Mouse (Mus musculus) kidney, postnatal 0 days (tissue): ENCODE measurements around the gene Syne4. TPM values are rescaled to one million over a fixed set of nuclear protein-coding genes. Genes with fewer than 3 reads are reported as not detected.
A peak's percentile ranks its signal among the peaks of the same experiment; 100 is the strongest.

Experiments
- ATAC-seq: fragments of 200-750 bp; cut with Nextera tagmentation; replicated peaks from 2 replicates; pipeline ENCODE4 v1.8.0; 2017; ENCODE audit warnings: low read depth, moderate number of reproducible peaks, moderate TSS enrichment, moderate library complexity; ENCODE audit not compliant: low FRiP score
- DNase-seq: peaks from one replicate; pipeline ENCODE4 v3.0.0-alpha.2; 2016; ENCODE audit warnings: low spot score
- H3K27ac ChIP-seq: fragments of 300-500 bp; sonication (generic); 2 replicates; pipeline ENCODE4 v1.5.1; 2014; ENCODE audit warnings: mild to moderate bottlenecking
- H3K27me3 ChIP-seq: fragments of 300-500 bp; sonication (generic); 2 replicates; pipeline ENCODE4 v1.6.1; 2014; ENCODE audit warnings: low read length, mixed read lengths; ENCODE audit not compliant: insufficient read depth
- H3K36me3 ChIP-seq: fragments of 300-500 bp; sonication (generic); 2 replicates; pipeline ENCODE4 v1.6.1; 2014; ENCODE audit warnings: low read length, mixed read lengths; ENCODE audit not compliant: insufficient read depth
- H3K4me1 ChIP-seq: fragments of 300-500 bp; sonication (generic); replicated peaks from 2 replicates; pipeline ENCODE4 v1.6.1; 2014; ENCODE audit warnings: antibody characterized with exemption, low read length, mixed read lengths; ENCODE audit not compliant: insufficient read depth
- H3K4me2 ChIP-seq: fragments of 300-500 bp; sonication (generic); 2 replicates; pipeline ENCODE4 v1.6.1; 2014; ENCODE audit warnings: mild to moderate bottlenecking, low read length, moderate library complexity, mixed read lengths
- H3K4me3 ChIP-seq: fragments of 300-500 bp; sonication (generic); replicated peaks from 2 replicates; pipeline ENCODE4 v1.5.1; 2014; ENCODE audit warnings: low read depth, low read length
- H3K9ac ChIP-seq: fragments of 300-500 bp; sonication (generic); 2 replicates; pipeline ENCODE4 v1.6.1; 2014; ENCODE audit warnings: low read depth, low read length
- H3K9me3 ChIP-seq: fragments of 300-500 bp; sonication (generic); replicated peaks from 2 replicates; pipeline ENCODE4 v1.6.1; 2016; ENCODE audit warnings: low read length, inconsistent platforms, mixed read lengths
- CTCF ChIP-seq: IDR thresholded peaks from 2 replicates; pipeline ENCODE4 v1.5.1; 2016; ENCODE audit warnings: antibody characterized with exemption, low read depth, mild to moderate bottlenecking, moderate library complexity
- WGBS: fragments of 180-500 bp; shearing (Covaris S2); extraction: QIAGEN DNeasy Blood & Tissue Kit; methylation state at CpG from one replicate; pipeline ENCODE4 v1.1.7; 2014; 5-methylcytosine and 5-hydroxymethylcytosine counted together
- polyA plus RNA-seq: library from polyadenylated mRNA; unstranded; fragments of >200 nt; fragmentation: Nextera tagmentation; extraction: Ambion mirVana; gene quantifications from 2 replicates; pipeline ENCODE4 v1.2.1, GENCODE M21; 2015

The Syne4 gene
- polyA plus RNA-seq, 1 experiment from 2014 or later = 79.0 TPM

DNA sequence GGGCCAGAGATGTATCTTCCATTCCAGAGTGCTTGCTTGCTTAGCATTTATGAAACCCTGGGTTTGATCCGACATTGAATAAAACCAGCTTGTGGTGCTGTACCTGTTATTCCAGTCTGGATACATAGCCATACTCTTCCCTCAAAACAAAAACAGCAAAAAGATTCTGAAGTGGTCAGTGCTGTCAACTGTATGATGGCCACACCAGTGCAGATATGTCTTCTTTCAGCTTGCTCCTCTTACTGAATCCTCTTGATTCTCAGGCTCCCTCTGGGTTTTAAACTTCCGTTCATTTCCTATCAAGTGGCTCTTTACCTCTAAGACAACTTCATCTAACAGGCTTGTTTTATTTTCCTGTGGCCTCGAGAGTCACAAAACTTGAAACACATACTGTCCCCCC is 9.2 kb downstream of the Syne4 start, which contains the start of gene Sdhaf1:
TSS of gene Sdhaf1 (minus strand) at position 101 of the 400 bp plus-strand sequence.
- 82% methylated on average over 3 of the region's 3 CpGs for WGBS
- no peak for ATAC-seq
- H3K4me2 ChIP-seq = peak within 1 kb of the TSS; percentile 91

GRCm38 (mm10) chr7:30324300-30324944 is 9.8 kb downstream of the Syne4 start:
- peaks cover 5% of the 10 kb centered on the region; the same call in 1 of the 2 replicates for H3K4me1 ChIP-seq
- H3K9me3 ChIP-seq = no peaks in the 10 kb centered on the region
- H3K4me3 ChIP-seq = no peak overlapping the region
- 84% methylated on average over 5 of the region's 5 CpGs for WGBS
- no peak overlapping the region for H3K9ac ChIP-seq
- H3K4me2 ChIP-seq = no peak overlapping the region
- DNase-seq (no peak), ATAC-seq (no peak)
- H3K27me3 ChIP-seq = no peaks in the 10 kb centered on the region
- H3K27ac ChIP-seq = no peak overlapping the region
- TF ChIP-seq CTCF = no peak
- no peaks in the 10 kb centered on the region for H3K36me3 ChIP-seq

More for the DNA sequence above, 9.2 kb downstream of the Syne4 start, which contains the start of gene Sdhaf1:
- Histone ChIP-seq H3K36me3 (no peaks in the 10 kb centered on the region), H3K9me3 (no peaks in the 10 kb centered on the region), H3K27me3 (no peaks in the 10 kb centered on the region), H3K4me3 (peak within 1 kb of the TSS; percentile 70), H3K9ac (peak within 1 kb of the TSS; percentile 51), H3K4me1 (peaks cover 5% of the 10 kb centered on the region; the same call in 1 of the 2 replicates), H3K27ac (peak within 1 kb of the TSS; percentile 91)
- DNase-seq = no peak
- no peak for TF ChIP-seq CTCF

GRCm38 (mm10) chr7:30325364-30325763 is 10.8 kb downstream of the Syne4 start:
- no peak overlapping the region for H3K4me3 ChIP-seq
- no peaks in the 10 kb centered on the region for H3K36me3 ChIP-seq
- 57% methylated on average over 2 of the region's 2 CpGs for WGBS
- ATAC-seq = no peak
- H3K4me2 ChIP-seq = no peak overlapping the region
- no peak overlapping the region for H3K27ac ChIP-seq
- H3K4me1 ChIP-seq = peaks cover 5% of the 10 kb centered on the region; the same call in 1 of the 2 replicates
- H3K9me3 ChIP-seq = no peaks in the 10 kb centered on the region
- peak; percentile 35 for DNase-seq
- peak; percentile 75 for TF ChIP-seq CTCF
- H3K9ac ChIP-seq = no peak overlapping the region
- H3K27me3 ChIP-seq = no peaks in the 10 kb centered on the region

- H3K9me3 ChIP-seq = no peaks in the 10 kb centered on the region
- no peak overlapping the region for H3K4me2 ChIP-seq
- H3K9ac ChIP-seq = no peak overlapping the region
- ATAC-seq = no peak
- peaks cover 5% of the 10 kb centered on the region; the same call in 1 of the 2 replicates for H3K4me1 ChIP-seq
- H3K27me3 ChIP-seq = no peaks in the 10 kb centered on the region
- no peak for DNase-seq
- no peak overlapping the region for H3K4me3 ChIP-seq
- H3K27ac ChIP-seq = no peak overlapping the region
- no peaks in the 10 kb centered on the region for H3K36me3 ChIP-seq
- no peak for TF ChIP-seq CTCF
These were observed 11.8 kb downstream of the Syne4 start for GRCm38 (mm10) chr7:30326427-30326826.

DNA sequence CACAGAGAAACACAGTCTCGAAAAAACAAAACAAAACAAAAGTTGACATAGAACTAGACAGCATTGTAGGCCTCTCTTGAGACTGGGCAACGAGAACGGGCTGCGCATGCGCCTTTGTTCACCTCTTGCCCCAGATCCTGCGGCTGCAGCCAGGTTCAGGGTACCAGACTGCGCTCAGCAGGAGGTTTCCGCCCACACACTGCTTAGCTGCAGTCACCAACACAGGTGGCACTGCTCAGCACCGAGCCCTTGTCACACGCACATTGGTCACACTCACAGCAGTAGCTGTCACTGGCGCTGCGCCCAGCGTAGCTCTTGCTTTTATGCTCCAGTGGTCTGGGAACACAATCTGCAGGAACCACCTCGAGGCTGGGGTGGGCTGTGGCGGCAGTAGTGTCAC is 12.5 kb downstream of the Syne4 start:
- ATAC-seq (peak; percentile 59), DNase-seq (peak; percentile 77)
- peak overlapping the region; percentile 31; the same call in 1 of the 2 replicates for H3K27ac ChIP-seq
- 27% methylated on average over 15 of the region's 15 CpGs for WGBS
- H3K4me3 ChIP-seq = no peak overlapping the region
- no peaks in the 10 kb centered on the region for H3K36me3 ChIP-seq
- no peaks in the 10 kb centered on the region for H3K9me3 ChIP-seq
- no peak overlapping the region for H3K4me2 ChIP-seq
- peaks cover 5% of the 10 kb centered on the region; the same call in 1 of the 2 replicates for H3K4me1 ChIP-seq
- no peak overlapping the region for H3K9ac ChIP-seq
- H3K27me3 ChIP-seq = no peaks in the 10 kb centered on the region
- no peak for TF ChIP-seq CTCF

DNA sequence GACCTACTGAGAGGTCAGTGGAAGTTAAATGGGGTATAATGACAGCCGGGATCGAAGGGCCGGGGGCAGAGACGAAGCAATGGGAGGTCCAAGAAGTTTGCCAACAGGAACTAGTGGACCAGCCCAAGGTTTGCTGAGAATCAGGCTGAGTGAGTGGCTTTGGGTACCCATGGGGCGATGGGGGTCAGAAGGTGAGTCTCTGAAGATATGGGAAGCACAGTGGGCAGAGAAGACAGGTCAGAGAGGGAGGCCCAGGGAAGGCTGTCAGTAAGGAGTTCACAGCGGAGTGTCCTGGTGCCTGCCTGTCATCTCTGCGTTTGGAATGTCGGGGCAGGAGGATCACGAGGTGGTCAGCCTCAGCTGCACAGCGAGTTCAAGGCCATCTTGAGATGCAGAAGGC is 13.8 kb downstream of the Syne4 start:
- Histone ChIP-seq H3K9ac (no peak overlapping the region), H3K9me3 (no peaks in the 10 kb centered on the region), H3K36me3 (no peaks in the 10 kb centered on the region), H3K27me3 (no peaks in the 10 kb centered on the region), H3K4me2 (no peak overlapping the region), H3K4me1 (0 out of 2 replicates have a peak, but pooled peaks cover 5% of the 10 kb centered on the region), H3K27ac (no peak overlapping the region), H3K4me3 (no peak overlapping the region)
- DNase-seq = no peak
- TF ChIP-seq CTCF = no peak
- 32% methylated on average over 10 of the region's 10 CpGs for WGBS
- no peak for ATAC-seq
